Mouse (Mus musculus) MN1 (cell line): ENCODE results near the gene Lime1.

Experiments used
- DNase-seq: peaks from one replicate; pipeline ENCODE4 v3.0.0-alpha.2; 2016; ENCODE audit warnings: low spot score

Gene Lime1

GRCm38 (mm10) chr2:181391022-181391421 lies 11.1 kb downstream of the Lime1 start:
- no peak for DNase-seq

GRCm38 (mm10) chr2:181391541-181391940 lies 11.7 kb downstream of the Lime1 start:
- no peak for DNase-seq

- peak; percentile 89 for DNase-seq
Measured at GRCm38 (mm10) chr2:181392600-181393213, 12.8 kb downstream of the Lime1 start.

- no peak for DNase-seq
Measured at GRCm38 (mm10) chr2:181394086-181394485, 14.2 kb downstream of the Lime1 start.

- peak; percentile 55 for DNase-seq
Measured at GRCm38 (mm10) chr2:181397207-181397761, 17.4 kb downstream of the Lime1 start.

GRCm38 (mm10) chr2:181401497-181401896 lies 21.6 kb downstream of the Lime1 start:
- no peak for DNase-seq

- DNase-seq: no peak
Measured at GRCm38 (mm10) chr2:181403722-181404121, 23.8 kb downstream of the Lime1 start.

GRCm38 (mm10) chr2:181409643-181410042 lies 29.8 kb downstream of the Lime1 start:
- DNase-seq: no peak

- peak; percentile 87 for DNase-seq
Measured at GRCm38 (mm10) chr2:181410760-181411473, 31.0 kb downstream of the Lime1 start.

- DNase-seq: peak; percentile 30
Measured at GRCm38 (mm10) chr2:181413141-181413540, 33.3 kb downstream of the Lime1 start.

GRCm38 (mm10) chr2:181415945-181416344 lies 36.1 kb downstream of the Lime1 start:
- peak; percentile 71 for DNase-seq

GRCm38 (mm10) chr2:181419359-181419758 lies 39.5 kb downstream of the Lime1 start:
- no peak for DNase-seq

- no peak for DNase-seq
Measured at GRCm38 (mm10) chr2:181420426-181420825, 40.5 kb downstream of the Lime1 start.

GRCm38 (mm10) chr2:181420903-181421638 lies 41.2 kb downstream of the Lime1 start:
- no peak for DNase-seq

GRCm38 (mm10) chr2:181423834-181424233 lies 44.0 kb downstream of the Lime1 start:
- peak; percentile 73 for DNase-seq
